Mouse (Mus musculus) stomach, embryonic 15.5 days (tissue): ENCODE results near the gene Fanca. TPM values are rescaled to one million over a fixed set of nuclear protein-coding genes. Genes with fewer than 3 reads are reported as not detected.
"Not testable (repeated sequence)": the region's sequence is repeated elsewhere in the genome, so short reads cannot be mapped to it uniquely, and the experiment has no call there.

Source experiments
- ATAC-seq: fragments of 200-750 bp; cut with Nextera tagmentation; 2 replicates; pipeline ENCODE4 v1.8.0; 2017; ENCODE audit warnings: low read depth, moderate number of reproducible peaks, moderate TSS enrichment; ENCODE audit not compliant: insufficient read depth, low FRiP score
- H3K27ac ChIP-seq: fragments of 300-500 bp; sonication (generic); 2 replicates; pipeline ENCODE4 v1.5.1; 2015; ENCODE audit warnings: mild to moderate bottlenecking, inconsistent platforms
- H3K27me3 ChIP-seq: fragments of 300-500 bp; sonication (generic); replicated peaks from 2 replicates; pipeline ENCODE4 v1.6.1; 2015; ENCODE audit warnings: inconsistent platforms
- H3K36me3 ChIP-seq: fragments of 300-500 bp; sonication (generic); 2 replicates; pipeline ENCODE4 v1.6.1; 2015; ENCODE audit warnings: inconsistent platforms
- H3K4me1 ChIP-seq: fragments of 300-500 bp; sonication (generic); 2 replicates; pipeline ENCODE4 v1.6.1; 2015; ENCODE audit warnings: inconsistent platforms
- H3K4me2 ChIP-seq: fragments of 300-500 bp; sonication (generic); 2 replicates; pipeline ENCODE4 v1.6.1; 2015; ENCODE audit warnings: mild to moderate bottlenecking, inconsistent platforms
- H3K4me3 ChIP-seq: fragments of 300-500 bp; sonication (generic); replicated peaks from 2 replicates; pipeline ENCODE4 v1.5.1; 2015; ENCODE audit warnings: inconsistent platforms
- H3K9ac ChIP-seq: fragments of 300-500 bp; sonication (generic); 2 replicates; pipeline ENCODE4 v1.6.1; 2015; ENCODE audit warnings: inconsistent platforms
- H3K9me3 ChIP-seq: fragments of 300-500 bp; sonication (generic); 2 replicates; pipeline ENCODE4 v1.6.1; 2016; ENCODE audit warnings: inconsistent platforms
- WGBS: fragments of 180-500 bp; shearing (Covaris S2); methylation state at CpG from one replicate; pipeline ENCODE4 v1.1.7; 2015; 5-methylcytosine and 5-hydroxymethylcytosine counted together
- polyA plus RNA-seq: library from polyadenylated mRNA; unstranded; fragments of >200 nt; fragmentation: Nextera tagmentation; extraction: Ambion mirVana; gene quantifications from 2 replicates; pipeline ENCODE4 v1.2.1, GENCODE M21; 2015

The Fanca gene
- polyA plus RNA-seq, 1 experiment from 2014 or later: 20.9 TPM

DNA sequence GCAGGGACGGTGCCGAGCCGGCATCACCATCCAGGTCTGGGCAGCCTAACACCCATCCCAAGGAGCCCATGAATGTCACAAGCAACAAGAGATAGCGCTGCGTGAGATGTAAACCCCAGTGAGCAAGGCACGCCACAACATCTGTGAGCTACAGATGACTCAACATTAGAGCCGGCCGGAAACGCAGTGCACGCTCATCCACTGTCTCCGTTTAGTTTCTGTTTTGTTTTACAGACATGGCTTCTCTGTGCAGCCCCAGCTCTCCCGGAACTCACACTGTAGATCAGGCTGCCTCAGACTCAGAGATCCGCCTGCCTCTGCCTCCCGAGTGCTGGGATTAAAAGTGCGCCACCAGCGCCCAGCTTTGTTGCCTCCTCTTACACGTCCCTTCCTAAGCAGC lies 31.0 kb downstream of the Fanca start:
- WGBS: 94% methylated on average over 17 of the region's 17 CpGs

DNA sequence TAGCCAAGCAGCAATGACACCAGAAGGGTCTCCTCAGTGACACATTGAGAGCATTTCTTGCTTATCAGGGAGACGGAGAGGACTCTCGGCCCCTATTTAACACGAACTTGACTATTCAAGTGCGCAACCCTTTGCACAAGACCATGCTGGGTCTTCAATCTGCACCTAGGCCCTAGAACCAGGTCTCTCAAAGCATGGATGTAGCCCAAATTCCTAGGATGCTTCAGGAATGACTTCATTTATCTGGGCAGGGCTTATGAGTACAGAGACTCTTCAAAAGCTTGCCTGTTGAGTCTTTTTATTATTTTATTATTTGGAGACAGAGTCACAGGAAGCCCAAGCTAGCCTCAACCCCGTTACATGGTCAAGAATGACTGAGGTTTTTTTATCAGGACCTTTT lies 33.9 kb downstream of the Fanca start:
- Histone ChIP-seq H3K9ac (no peak overlapping the region), H3K4me3 (no peak overlapping the region), H3K27me3 (no peaks in the 10 kb centered on the region), H3K4me2 (no peak overlapping the region), H3K36me3 (0 out of 2 replicates have a peak, but pooled peaks cover 10% of the 10 kb centered on the region), H3K9me3 (no peaks in the 10 kb centered on the region), H3K4me1 (no peaks in the 10 kb centered on the region), H3K27ac (no peak overlapping the region)
- WGBS: 88% methylated on average over 5 of the region's 5 CpGs
- no peak for ATAC-seq

More for the DNA sequence above, 31.0 kb downstream of the Fanca start:
- Histone ChIP-seq H3K9ac (no peak overlapping the region), H3K27me3 (no peaks in the 10 kb centered on the region), H3K27ac (no peak overlapping the region), H3K4me2 (no peak overlapping the region), H3K4me3 (no peak overlapping the region), H3K36me3 (0 out of 2 replicates have a peak, but pooled peaks cover 8% of the 10 kb centered on the region), H3K9me3 (no peaks in the 10 kb centered on the region), H3K4me1 (no peaks in the 10 kb centered on the region)
- ATAC-seq: no peak

DNA sequence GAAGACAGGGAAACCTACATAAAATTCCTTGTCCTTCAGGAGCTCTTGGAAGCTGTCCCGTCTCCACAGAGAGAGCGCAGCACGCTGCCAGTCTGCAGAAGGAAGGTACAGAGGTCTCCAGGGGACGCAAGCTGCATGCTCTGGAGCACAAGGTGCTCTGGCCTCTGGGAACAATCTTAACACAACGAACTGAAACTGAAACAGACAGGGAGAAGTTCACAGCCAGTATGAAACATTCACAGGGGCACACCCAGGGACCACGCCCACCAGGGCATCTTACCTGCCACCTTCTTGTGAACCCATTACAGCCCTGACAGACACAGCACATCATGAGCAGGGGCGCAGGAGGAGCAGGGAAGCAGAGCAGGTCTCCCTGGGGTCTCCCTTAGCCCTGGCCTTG lies 34.4 kb downstream of the Fanca start:
- ATAC-seq: no peak
- 0 out of 2 replicates have a peak, but pooled peaks cover 10% of the 10 kb centered on the region for H3K36me3 ChIP-seq
- 83% methylated on average over 7 of the region's 7 CpGs for WGBS

DNA sequence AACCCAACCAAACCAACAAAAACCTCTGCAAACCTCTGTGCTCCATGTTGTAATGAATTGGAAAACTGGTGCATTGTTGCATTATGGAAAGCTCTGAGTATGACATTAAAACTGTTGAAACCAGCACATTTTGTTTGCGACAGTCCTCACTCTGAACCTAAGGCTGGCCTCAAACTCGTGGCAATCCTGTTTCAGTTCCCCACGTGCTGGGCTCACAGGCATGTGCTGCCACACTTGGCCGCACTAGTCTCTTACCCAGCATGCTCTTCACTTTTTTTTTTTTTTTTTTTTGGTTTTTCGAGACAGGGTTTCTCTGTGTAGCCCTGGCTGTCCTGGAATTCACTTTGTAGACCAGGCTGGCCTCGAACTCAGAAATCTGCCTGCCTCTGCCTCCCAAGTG lies 35.4 kb downstream of the Fanca start:
- not testable (repeated sequence) for H3K36me3 ChIP-seq, ATAC-seq, H3K4me1 ChIP-seq, H3K9me3 ChIP-seq, H3K4me3 ChIP-seq, H3K4me2 ChIP-seq, H3K27me3 ChIP-seq, H3K9ac ChIP-seq, H3K27ac ChIP-seq
- WGBS: 90% methylated on average over 5 of the region's 6 CpGs

More for the DNA sequence above, 34.4 kb downstream of the Fanca start:
- no peaks in the 10 kb centered on the region for H3K4me1 ChIP-seq
- H3K9me3 ChIP-seq: no peaks in the 10 kb centered on the region
- no peak overlapping the region for H3K4me2 ChIP-seq
- no peak overlapping the region for H3K9ac ChIP-seq
- H3K27ac ChIP-seq: no peak overlapping the region
- no peak overlapping the region for H3K4me3 ChIP-seq
- H3K27me3 ChIP-seq: no peaks in the 10 kb centered on the region

DNA sequence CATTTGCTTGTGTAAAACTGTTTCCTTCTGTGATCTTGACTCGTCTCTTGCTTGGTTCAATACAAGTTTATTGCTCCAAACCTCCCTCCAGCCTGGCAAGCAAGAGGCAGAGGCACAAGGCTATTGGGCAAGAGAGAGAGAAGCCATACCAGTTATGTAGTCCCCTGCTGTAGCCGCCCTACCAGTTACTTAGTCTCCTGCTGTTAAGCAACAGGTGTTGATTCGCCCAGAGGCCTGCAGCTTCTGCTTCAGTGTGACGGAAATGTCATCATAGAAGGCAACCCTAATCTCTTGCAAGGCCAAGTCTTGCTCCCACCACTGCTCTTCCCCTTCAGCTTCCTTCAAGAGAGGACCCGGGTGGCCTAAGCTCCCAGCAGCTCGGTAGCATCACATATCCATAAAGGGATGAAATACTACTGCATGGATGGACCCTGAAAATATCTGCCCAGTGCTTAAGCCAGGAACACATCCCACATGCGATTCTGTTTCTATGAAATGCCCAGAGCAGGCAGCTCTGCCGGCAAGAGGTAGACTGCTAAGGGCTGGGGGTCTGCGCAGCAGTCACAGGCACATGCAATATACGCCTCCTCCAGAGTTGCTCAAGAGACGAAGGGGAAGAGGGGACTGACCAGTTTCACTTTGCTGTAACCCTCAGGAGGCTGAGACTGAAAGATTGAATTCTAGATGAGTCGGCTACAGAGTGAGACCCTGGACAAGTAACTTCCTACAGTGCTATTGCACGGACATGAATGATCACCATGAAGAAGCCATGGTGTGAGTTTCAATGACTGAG lies 37.9 kb downstream of the Fanca start:
- H3K4me3 ChIP-seq: no peak overlapping the region
- H3K36me3 ChIP-seq: peaks cover 3% of the 10 kb centered on the region; the same call in 1 of the 2 replicates
- no peak overlapping the region for H3K4me2 ChIP-seq
- no peaks in the 10 kb centered on the region for H3K27me3 ChIP-seq
- no peaks in the 10 kb centered on the region for H3K4me1 ChIP-seq
- ATAC-seq: no peak
- no peak overlapping the region for H3K9ac ChIP-seq
- H3K27ac ChIP-seq: no peak overlapping the region
- no peaks in the 10 kb centered on the region for H3K9me3 ChIP-seq
- 88% methylated on average over 13 of the region's 13 CpGs for WGBS

DNA sequence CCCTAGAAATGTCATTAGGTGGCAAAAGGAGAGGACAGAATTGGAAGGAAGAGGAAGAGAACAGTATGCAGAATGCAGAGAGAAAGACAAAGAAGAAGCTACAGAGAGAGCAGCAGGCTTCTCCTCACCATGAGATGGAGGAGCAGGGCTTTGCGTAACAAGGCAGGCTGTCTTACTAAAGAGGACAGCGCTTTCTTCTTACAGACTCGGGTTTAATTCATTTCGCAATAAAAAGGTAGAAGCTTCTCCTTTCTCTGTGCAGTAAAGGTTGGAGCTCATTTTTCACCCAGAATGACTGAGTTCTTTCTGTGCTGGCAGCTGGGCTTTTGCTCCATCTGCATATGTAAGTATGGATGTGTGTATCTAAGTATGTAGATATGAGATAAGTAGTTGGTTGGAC lies 38.5 kb downstream of the Fanca start:
- Histone ChIP-seq H3K36me3 (peaks cover 3% of the 10 kb centered on the region; the same call in 1 of the 2 replicates), H3K9ac (no peak overlapping the region)

DNA sequence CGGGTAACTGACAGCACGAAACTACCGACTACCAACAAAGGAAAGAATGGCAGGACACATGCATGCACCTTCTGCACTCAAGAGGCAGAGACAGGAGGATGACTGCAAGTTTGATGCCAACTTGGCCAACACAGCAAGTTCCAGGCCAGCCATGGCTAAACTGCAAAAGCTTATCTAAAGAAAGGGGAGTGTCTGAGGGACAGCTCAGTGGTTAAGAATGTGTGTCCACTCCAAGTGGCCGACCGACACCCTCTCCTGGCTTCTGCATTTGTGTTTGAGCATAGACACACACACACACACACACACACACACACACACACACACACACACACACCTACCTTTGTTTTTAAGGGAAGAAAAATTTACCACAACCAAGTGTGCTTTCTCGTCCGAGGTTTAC lies 39.9 kb downstream of the Fanca start:
- Histone ChIP-seq H3K27ac (no peak overlapping the region), H3K4me2 (no peak overlapping the region), H3K4me1 (no peaks in the 10 kb centered on the region), H3K4me3 (no peak overlapping the region), H3K27me3 (no peaks in the 10 kb centered on the region), H3K9ac (no peak overlapping the region), H3K9me3 (no peaks in the 10 kb centered on the region), H3K36me3 (peaks cover 3% of the 10 kb centered on the region; the same call in 1 of the 2 replicates)
- WGBS: 64% methylated on average over 7 of the region's 7 CpGs
- ATAC-seq: no peak

More for the DNA sequence above, 38.5 kb downstream of the Fanca start:
- 91% methylated on average over 4 of the region's 4 CpGs for WGBS
- H3K4me3 ChIP-seq: no peak overlapping the region
- no peak for ATAC-seq
- no peak overlapping the region for H3K4me2 ChIP-seq
- no peaks in the 10 kb centered on the region for H3K4me1 ChIP-seq
- H3K27me3 ChIP-seq: no peaks in the 10 kb centered on the region
- no peak overlapping the region for H3K27ac ChIP-seq
- no peaks in the 10 kb centered on the region for H3K9me3 ChIP-seq

DNA sequence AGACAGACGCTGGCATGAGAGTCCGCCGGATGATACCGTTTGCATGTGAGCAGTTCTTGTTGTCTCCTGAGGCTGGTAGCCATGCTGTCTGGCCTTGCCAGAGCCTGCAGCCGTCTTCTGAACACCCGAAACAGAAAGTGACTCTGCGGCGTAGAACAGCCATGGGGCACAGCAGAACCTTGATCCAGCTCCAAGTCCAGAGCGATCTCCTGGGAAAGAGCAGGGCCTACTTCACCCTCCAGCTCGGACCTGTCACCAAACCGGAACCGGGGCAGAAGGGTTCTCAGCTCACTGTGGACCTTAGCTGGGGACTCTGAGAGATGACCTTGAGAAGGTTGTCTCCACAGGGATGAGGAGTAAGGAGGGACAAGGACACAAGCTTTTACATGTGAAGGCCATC lies 43.3 kb downstream of the Fanca start:
- no peak for ATAC-seq
- no peak overlapping the region for H3K27ac ChIP-seq
- peaks cover 7% of the 10 kb centered on the region; the same call in 1 of the 2 replicates for H3K36me3 ChIP-seq
- H3K9me3 ChIP-seq: no peaks in the 10 kb centered on the region
- no peak overlapping the region for H3K4me3 ChIP-seq
- H3K27me3 ChIP-seq: no peaks in the 10 kb centered on the region
- 92% methylated on average over 12 of the region's 12 CpGs for WGBS
- no peaks in the 10 kb centered on the region for H3K4me1 ChIP-seq
- H3K9ac ChIP-seq: no peak overlapping the region
- H3K4me2 ChIP-seq: no peak overlapping the region

DNA sequence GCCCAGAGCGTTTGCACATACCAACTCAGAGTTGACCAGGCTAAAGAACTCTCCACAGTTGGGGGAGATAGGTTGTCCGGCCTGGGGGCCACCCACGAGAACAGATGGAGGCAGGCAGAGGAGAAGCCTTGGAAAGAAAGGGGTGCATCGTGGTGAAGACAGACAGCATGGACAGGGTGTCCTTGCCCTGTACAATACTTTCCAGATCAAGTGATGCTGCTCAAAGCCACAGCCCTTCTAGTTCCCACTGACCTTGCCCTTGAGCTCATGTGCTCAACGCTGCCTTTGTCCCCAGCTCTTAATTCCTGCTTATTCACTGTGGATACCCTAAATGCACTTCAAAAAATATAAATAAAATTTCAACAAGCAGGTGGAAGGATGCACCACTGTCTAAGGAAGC lies 43.9 kb downstream of the Fanca start:
- no peak for ATAC-seq
- H3K9me3 ChIP-seq: no peaks in the 10 kb centered on the region
- H3K4me1 ChIP-seq: no peaks in the 10 kb centered on the region
- no peak overlapping the region for H3K27ac ChIP-seq
- H3K27me3 ChIP-seq: no peaks in the 10 kb centered on the region
- no peak overlapping the region for H3K4me3 ChIP-seq
- WGBS: 90% methylated on average over 5 of the region's 5 CpGs
- peaks cover 13% of the 10 kb centered on the region; the same call in 1 of the 2 replicates for H3K36me3 ChIP-seq
- no peak overlapping the region for H3K9ac ChIP-seq
- no peak overlapping the region for H3K4me2 ChIP-seq

DNA sequence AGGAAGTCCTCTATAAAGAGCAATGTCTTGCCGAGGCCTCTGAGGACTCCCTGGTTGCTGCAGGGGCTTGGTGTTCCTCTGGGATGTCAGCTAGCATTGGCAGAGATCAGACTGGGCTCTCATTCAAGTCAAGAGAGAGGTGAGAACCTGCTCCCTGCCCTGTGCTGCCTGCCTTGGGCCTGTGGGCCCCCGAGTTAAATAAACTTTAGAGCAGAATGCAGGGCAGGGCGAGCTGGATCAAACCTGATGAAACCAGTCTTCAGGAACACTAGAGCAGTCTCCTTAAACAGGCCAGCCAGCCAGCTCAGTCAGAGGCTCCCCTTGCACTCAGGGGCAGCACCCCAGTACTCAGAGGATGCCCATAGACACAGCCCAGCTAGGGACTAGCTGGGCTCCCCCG lies 46.5 kb downstream of the Fanca start:
- WGBS: 54% methylated on average over 4 of the region's 4 CpGs

DNA sequence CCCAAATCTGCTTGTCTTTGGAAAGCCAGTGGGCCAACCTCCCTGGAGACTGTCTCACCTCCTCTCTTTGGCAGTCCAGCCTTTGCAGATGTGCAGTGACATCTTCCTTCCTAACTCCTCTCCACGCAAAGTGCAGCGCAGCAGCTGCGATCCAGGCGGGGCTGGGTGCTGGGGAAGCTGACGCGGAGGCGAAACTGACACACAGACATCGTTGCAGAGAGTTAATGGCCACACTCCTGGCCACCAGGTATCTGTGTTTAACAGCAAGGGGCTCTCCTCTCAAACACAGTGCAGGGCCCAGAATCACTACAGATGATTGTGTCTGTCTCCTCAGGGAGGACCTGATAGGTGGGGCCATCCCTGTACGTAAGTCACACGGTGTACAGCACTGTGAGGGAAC lies 47.2 kb downstream of the Fanca start:
- H3K27me3 ChIP-seq: no peaks in the 10 kb centered on the region
- no peak for ATAC-seq
- H3K4me2 ChIP-seq: no peak overlapping the region
- no peak overlapping the region for H3K9ac ChIP-seq
- no peaks in the 10 kb centered on the region for H3K9me3 ChIP-seq
- no peak overlapping the region for H3K27ac ChIP-seq
- WGBS: 86% methylated on average over 10 of the region's 10 CpGs
- H3K36me3 ChIP-seq: peaks cover 36% of the 10 kb centered on the region
- no peak overlapping the region for H3K4me3 ChIP-seq
- no peaks in the 10 kb centered on the region for H3K4me1 ChIP-seq

More for the DNA sequence above, 46.5 kb downstream of the Fanca start:
- Histone ChIP-seq H3K4me1 (no peaks in the 10 kb centered on the region), H3K27me3 (no peaks in the 10 kb centered on the region), H3K36me3 (peaks cover 29% of the 10 kb centered on the region), H3K4me3 (no peak overlapping the region), H3K27ac (no peak overlapping the region), H3K4me2 (no peak overlapping the region), H3K9me3 (no peaks in the 10 kb centered on the region), H3K9ac (no peak overlapping the region)
- peak; percentile 20; the same call in 1 of the 2 replicates for ATAC-seq

DNA sequence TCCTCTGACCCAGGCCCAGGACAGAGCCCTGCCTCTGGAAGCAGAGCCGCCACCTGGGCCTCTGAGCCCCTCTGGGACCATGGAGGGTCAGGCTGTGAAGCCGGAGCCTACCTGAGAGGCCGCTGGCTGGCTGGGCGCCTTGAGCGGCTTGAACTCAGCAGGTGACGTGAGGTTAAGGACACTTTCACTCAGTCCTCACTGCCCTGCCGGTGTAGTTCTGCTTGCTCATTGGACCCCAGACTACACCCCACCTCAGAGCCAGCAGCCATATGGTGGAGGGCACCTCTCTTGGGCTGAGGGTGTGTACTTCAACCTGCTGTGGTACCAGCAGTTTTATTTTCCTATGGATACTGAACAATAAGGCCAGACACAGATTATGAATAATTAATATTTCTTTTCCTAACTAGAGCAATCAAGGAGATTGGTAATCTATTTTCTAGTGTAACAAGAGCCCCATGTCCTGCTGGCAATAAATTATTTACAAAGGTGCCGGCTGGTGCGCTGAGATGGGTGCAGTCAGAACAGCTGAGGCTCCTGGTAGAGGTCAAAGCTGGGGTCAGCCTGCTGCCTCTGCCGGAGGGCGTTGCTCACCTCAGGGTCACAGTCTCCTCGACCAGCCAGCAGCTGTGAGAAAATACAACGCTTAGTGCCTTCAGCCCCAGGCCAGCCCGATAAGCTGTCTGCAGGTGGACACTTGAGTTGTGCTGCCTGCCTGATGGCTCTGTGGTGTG lies 50.3 kb downstream of the Fanca start:
- no peaks in the 10 kb centered on the region for H3K27me3 ChIP-seq
- no peaks in the 10 kb centered on the region for H3K9me3 ChIP-seq
- H3K9ac ChIP-seq: no peak overlapping the region
- 66% methylated on average over 14 of the region's 14 CpGs for WGBS
- H3K4me1 ChIP-seq: no peaks in the 10 kb centered on the region
- ATAC-seq: no peak
- H3K4me2 ChIP-seq: no peak overlapping the region
- no peak overlapping the region for H3K27ac ChIP-seq
- H3K36me3 ChIP-seq: peaks cover 51% of the 10 kb centered on the region
- H3K4me3 ChIP-seq: no peak overlapping the region
